Comparison of ENCODE assay signal across 8 mouse cellular contexts in the genomic region with DNA sequence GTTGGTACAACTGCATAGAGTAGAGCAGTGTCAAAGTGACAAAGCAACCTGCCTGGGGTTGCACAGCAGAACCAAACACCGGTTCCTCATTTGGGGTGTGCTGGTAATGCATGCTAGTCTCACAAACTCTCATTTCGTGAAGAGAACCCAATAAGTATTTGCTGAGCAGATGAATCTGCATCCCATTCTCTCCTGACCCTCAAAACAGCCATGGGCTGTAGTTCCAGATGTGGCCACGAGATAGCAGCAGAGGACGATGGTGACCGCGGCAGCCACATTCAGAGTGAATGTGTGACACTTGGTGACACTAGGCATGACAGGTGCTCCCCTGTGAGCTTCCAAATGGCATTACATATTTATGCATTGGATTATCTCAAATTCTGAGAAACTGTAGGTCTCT. TPM values are rescaled to one million over a fixed set of nuclear protein-coding genes. Genes with fewer than 3 reads are reported as not detected.
DNase-seq lines count a peak whose midpoint lies in the region; ATAC-seq and TF ChIP-seq lines count a peak whose summit lies in the region.

No protein-coding gene starts in this region.

- TF ChIP-seq POLR2A in ES-Bruce4 (IDR thresholded peaks at IDR 0.05; ENCODE audit: insufficient read depth, low read length), result no peak

- H3K36me3 ChIP-seq in ES-Bruce4 (ENCODE audit: control insufficient read depth, insufficient read depth, low read length, poor library complexity, severe bottlenecking), result no peaks in the 10 kb centered on the region
- H3K36me3 ChIP-seq in forebrain, embryonic 10.5 days (replicated peaks), result no peaks in the 10 kb centered on the region
- H3K36me3 ChIP-seq in heart, embryonic 16.5 days (ENCODE audit: control insufficient read depth, insufficient read depth), result no peaks in the 10 kb centered on the region
- H3K36me3 ChIP-seq in liver, postnatal 0 days (replicated peaks; ENCODE audit: insufficient read depth, low read length), result no peaks in the 10 kb centered on the region
- H3K36me3 ChIP-seq in neural tube, embryonic 12.5 days, result no peaks in the 10 kb centered on the region

- no peaks in the 10 kb centered on the region for H3K9me3 ChIP-seq in ES-Bruce4 (replicated peaks; ENCODE audit: control insufficient read depth, insufficient read depth, low read length, poor library complexity, severe bottlenecking)
- no peaks in the 10 kb centered on the region for H3K9me3 ChIP-seq in forebrain, embryonic 10.5 days
- H3K9me3 ChIP-seq in heart, embryonic 16.5 days (replicated peaks; ENCODE audit: control insufficient read depth, low read length), result no peaks in the 10 kb centered on the region
- H3K9me3 ChIP-seq in liver, postnatal 0 days (ENCODE audit: low read length), result no peaks in the 10 kb centered on the region
- no peaks in the 10 kb centered on the region for H3K9me3 ChIP-seq in neural tube, embryonic 12.5 days

- ATAC-seq in heart, embryonic 16.5 days (replicated peaks; ENCODE audit: extremely low read depth, insufficient read depth, low FRiP score), result no peak
- ATAC-seq in liver, postnatal 0 days, result peak; percentile 32
- ATAC-seq in neural tube, embryonic 12.5 days (ENCODE audit: low FRiP score, low read depth), result no peak

- peak overlapping the region; percentile 95 for H3K9ac ChIP-seq in ES-Bruce4 (ENCODE audit: low read depth, poor library complexity, severe bottlenecking)
- H3K9ac ChIP-seq in heart, embryonic 16.5 days (ENCODE audit: low read length), result peak overlapping the region; percentile 61
- H3K9ac ChIP-seq in liver, postnatal 0 days (replicated peaks), result peak overlapping the region; percentile 67
- peak overlapping the region; percentile 56 for H3K9ac ChIP-seq in neural tube, embryonic 12.5 days

- under 1% methylated on average over 6 of the region's 6 CpGs for WGBS in forebrain, embryonic 10.5 days
- 0% methylated on average over 6 of the region's 6 CpGs for WGBS in heart, embryonic 16.5 days
- WGBS in liver, postnatal 0 days (ENCODE audit: insufficient replicate concordance), result under 1% methylated on average over 6 of the region's 6 CpGs
- under 1% methylated on average over 6 of the region's 6 CpGs for WGBS in neural tube, embryonic 12.5 days

- DNase-seq in c-Kit-negative CD71-positive TER-119-positive erythroid progenitor cells, embryonic 14.5 days (ENCODE audit: low read depth, low spot score), result peak; percentile 85
- peak; percentile 88 for DNase-seq in forebrain, embryonic 10.5 days (ENCODE audit: extremely low spot score, low spot score)
- DNase-seq in kidney, postnatal 10 days, result peak; percentile 92
- DNase-seq in liver, postnatal 0 days, result peak; percentile 92
- peak; percentile 92 for DNase-seq in testis, postnatal 10 days (ENCODE audit: low spot score)

- TF ChIP-seq EP300 in ES-Bruce4 (IDR thresholded peaks at IDR 0.05; ENCODE audit: insufficient read depth, low read depth, low read length), result 0 out of 2 replicates have a peak, but pooled peaks have one; percentile 46
- no peak for TF ChIP-seq EP300 in liver, postnatal 0 days (IDR thresholded peaks at IDR 0.05; ENCODE audit: low read depth)

- no peaks in the 10 kb centered on the region for H3K27me3 ChIP-seq in ES-Bruce4 (ENCODE audit: control insufficient read depth, insufficient read depth, low read length, poor library complexity, severe bottlenecking)
- H3K27me3 ChIP-seq in forebrain, embryonic 10.5 days (ENCODE audit: poor library complexity, severe bottlenecking), result peaks cover 24% of the 10 kb centered on the region
- no peaks in the 10 kb centered on the region for H3K27me3 ChIP-seq in heart, embryonic 16.5 days (ENCODE audit: control insufficient read depth, insufficient read depth, low read length)
- H3K27me3 ChIP-seq in liver, postnatal 0 days (ENCODE audit: insufficient read depth, low read length), result peaks cover 6% of the 10 kb centered on the region; the same call in 1 of the 2 replicates
- no peaks in the 10 kb centered on the region for H3K27me3 ChIP-seq in neural tube, embryonic 12.5 days (replicated peaks)

- peaks cover 2% of the 10 kb centered on the region for H3K4me1 ChIP-seq in ES-Bruce4 (ENCODE audit: control insufficient read depth, insufficient read depth, low read length)
- peaks cover 60% of the 10 kb centered on the region for H3K4me1 ChIP-seq in forebrain, embryonic 10.5 days
- peaks cover 17% of the 10 kb centered on the region for H3K4me1 ChIP-seq in heart, embryonic 16.5 days (ENCODE audit: control insufficient read depth, insufficient read depth, low read length)
- peaks cover 54% of the 10 kb centered on the region for H3K4me1 ChIP-seq in liver, postnatal 0 days (ENCODE audit: insufficient read depth)
- H3K4me1 ChIP-seq in neural tube, embryonic 12.5 days, result peaks cover 50% of the 10 kb centered on the region

- H3K4me3 ChIP-seq in ES-Bruce4 (ENCODE audit: low read depth, low read length), result peak overlapping the region; percentile 73
- peak overlapping the region; percentile 69 for H3K4me3 ChIP-seq in forebrain, embryonic 10.5 days
- peak overlapping the region; percentile 49 for H3K4me3 ChIP-seq in heart, embryonic 16.5 days (ENCODE audit: low read length)
- H3K4me3 ChIP-seq in liver, postnatal 0 days (ENCODE audit: low read depth, low read length), result peak overlapping the region; percentile 50
- H3K4me3 ChIP-seq in neural tube, embryonic 12.5 days, result peak overlapping the region; percentile 36

- no peak overlapping the region for H3K27ac ChIP-seq in ES-Bruce4 (ENCODE audit: insufficient read depth, low read length)
- H3K27ac ChIP-seq in forebrain, embryonic 10.5 days, result peak overlapping the region; percentile 78
- H3K27ac ChIP-seq in heart, embryonic 16.5 days (ENCODE audit: low read length), result peak overlapping the region; percentile 72
- peak overlapping the region; percentile 96 for H3K27ac ChIP-seq in liver, postnatal 0 days (ENCODE audit: low read depth)
- H3K27ac ChIP-seq in neural tube, embryonic 12.5 days, result no peak overlapping the region

- peak overlapping the region; percentile 99 for H3K4me2 ChIP-seq in heart, embryonic 16.5 days (ENCODE audit: low read depth, low read length)
- H3K4me2 ChIP-seq in liver, postnatal 0 days (ENCODE audit: low read depth, low read length), result peak overlapping the region; percentile 88
- H3K4me2 ChIP-seq in neural tube, embryonic 12.5 days (replicated peaks), result peak overlapping the region; percentile 81

- TF ChIP-seq CTCF in ES-Bruce4 (IDR thresholded peaks at IDR 0.05; ENCODE audit: low read depth, low read length), result peak; percentile 98
- peak; percentile 99 for TF ChIP-seq CTCF in liver, postnatal 0 days (IDR thresholded peaks at IDR 0.05; ENCODE audit: low read depth)

RNA-seq across cellular contexts. Expression of gene Ssbp4, which starts 3.2 kb away (rescaled TPM):
- 49.9 and 50.2 TPM in 2 replicates for polyA plus RNA-seq in ES-Bruce4 (2011; ENCODE audit: insufficient read depth, insufficient read length, low read depth, missing spikeins)
- polyA plus RNA-seq in forebrain, embryonic 10.5 days (2016; fragmentation: Nextera tagmentation; extraction: Ambion mirVana), result 74.4 and 84.1 TPM in 2 replicates
- 68.4 and 69.5 TPM in 2 replicates for polyA plus RNA-seq in heart, embryonic 16.5 days (2015; fragmentation: Nextera tagmentation; extraction: Ambion mirVana)
- polyA plus RNA-seq in liver, postnatal 0 days (2015; fragmentation: Nextera tagmentation; extraction: Ambion mirVana), result 32.5 and 35.4 TPM in 2 replicates
- polyA plus RNA-seq in neural tube, embryonic 12.5 days (2016; fragmentation: Nextera tagmentation; extraction: Ambion mirVana), result 139 and 144 TPM in 2 replicates

RNA-seq across cellular contexts. Expression of gene Lrrc25, which starts 4.1 kb away (rescaled TPM):
- polyA plus RNA-seq in ES-Bruce4 (2011; ENCODE audit: insufficient read depth, insufficient read length, low read depth, missing spikeins), result not detected in 2 replicates
- 0.49 and 0.87 TPM in 2 replicates for polyA plus RNA-seq in forebrain, embryonic 10.5 days (2016; fragmentation: Nextera tagmentation; extraction: Ambion mirVana)
- 1.8 and 2.3 TPM in 2 replicates for polyA plus RNA-seq in heart, embryonic 16.5 days (2015; fragmentation: Nextera tagmentation; extraction: Ambion mirVana)
- polyA plus RNA-seq in liver, postnatal 0 days (2015; fragmentation: Nextera tagmentation; extraction: Ambion mirVana), result 9.8 and 10.4 TPM in 2 replicates
- 0.68 and 1.3 TPM in 2 replicates for polyA plus RNA-seq in neural tube, embryonic 12.5 days (2016; fragmentation: Nextera tagmentation; extraction: Ambion mirVana)

RNA-seq across cellular contexts. Expression of gene Isyna1, which starts 17.7 kb away (rescaled TPM):
- 61.5 and 72.3 TPM in 2 replicates for polyA plus RNA-seq in ES-Bruce4 (2011; ENCODE audit: insufficient read depth, insufficient read length, low read depth, missing spikeins)
- polyA plus RNA-seq in forebrain, embryonic 10.5 days (2016; fragmentation: Nextera tagmentation; extraction: Ambion mirVana), result 166 and 170 TPM in 2 replicates
- polyA plus RNA-seq in heart, embryonic 16.5 days (2015; fragmentation: Nextera tagmentation; extraction: Ambion mirVana), result 111 and 117 TPM in 2 replicates
- 18.8 and 21.6 TPM in 2 replicates for polyA plus RNA-seq in liver, postnatal 0 days (2015; fragmentation: Nextera tagmentation; extraction: Ambion mirVana)
- polyA plus RNA-seq in neural tube, embryonic 12.5 days (2016; fragmentation: Nextera tagmentation; extraction: Ambion mirVana), result 116 TPM in 2 replicates

RNA-seq across cellular contexts. Expression of gene Gdf15, which starts 20.4 kb away (rescaled TPM):
- polyA plus RNA-seq in ES-Bruce4 (2011; ENCODE audit: insufficient read depth, insufficient read length, low read depth, missing spikeins), result 1.9 and 2.1 TPM in 2 replicates
- not detected in 2 replicates for polyA plus RNA-seq in forebrain, embryonic 10.5 days (2016; fragmentation: Nextera tagmentation; extraction: Ambion mirVana)
- 1.2 and 1.6 TPM in 2 replicates for polyA plus RNA-seq in heart, embryonic 16.5 days (2015; fragmentation: Nextera tagmentation; extraction: Ambion mirVana)
- 2.1 and 2.3 TPM in 2 replicates for polyA plus RNA-seq in liver, postnatal 0 days (2015; fragmentation: Nextera tagmentation; extraction: Ambion mirVana)
- polyA plus RNA-seq in neural tube, embryonic 12.5 days (2016; fragmentation: Nextera tagmentation; extraction: Ambion mirVana), result 0.14 TPM in 1 of 2 replicates, not detected in the other

RNA-seq across cellular contexts. Expression of gene Pgpep1, which starts 48.3 kb away (rescaled TPM):
- polyA plus RNA-seq in ES-Bruce4 (2011; ENCODE audit: insufficient read depth, insufficient read length, low read depth, missing spikeins), result 30.2 and 44.4 TPM in 2 replicates
- 40.5 and 49.3 TPM in 2 replicates for polyA plus RNA-seq in forebrain, embryonic 10.5 days (2016; fragmentation: Nextera tagmentation; extraction: Ambion mirVana)
- polyA plus RNA-seq in heart, embryonic 16.5 days (2015; fragmentation: Nextera tagmentation; extraction: Ambion mirVana), result 35.5 and 36.7 TPM in 2 replicates
- 31.0 and 32.2 TPM in 2 replicates for polyA plus RNA-seq in liver, postnatal 0 days (2015; fragmentation: Nextera tagmentation; extraction: Ambion mirVana)
- 181 and 188 TPM in 2 replicates for polyA plus RNA-seq in neural tube, embryonic 12.5 days (2016; fragmentation: Nextera tagmentation; extraction: Ambion mirVana)

Comparison
In these comparisons a context has a peak if more than half of its experiments do, and no peak if none do; other contexts are left out.
1. H3K27ac ChIP-seq: peak in forebrain, embryonic 10.5 days (single experiment), heart, embryonic 16.5 days (single experiment) and liver, postnatal 0 days (single experiment); none in ES-Bruce4 (single experiment) and neural tube, embryonic 12.5 days (single experiment).
2. Peak in every context shown above with its lines, with median percentiles within 50 percentile points of each other: H3K4me3 ChIP-seq, H3K9ac ChIP-seq, DNase-seq and H3K4me2 ChIP-seq.